Mouse (Mus musculus): Measurements from ENCODE around the gene Tamm41.

Tamm41 gene

GRCm38 (mm10) chr6:114974331-114974730 is 63.3 kb downstream of the Tamm41 start:
- in situ Hi-C loops (cut with MboI), result no loop called here

- in situ Hi-C loops (cut with MboI), result no loop called here
These were observed 64.7 kb downstream of the Tamm41 start for GRCm38 (mm10) chr6:114972988-114973387.

GRCm38 (mm10) chr6:114970895-114971294 is 66.8 kb downstream of the Tamm41 start:
- in situ Hi-C loops (cut with MboI), result no loop called here

DNA sequence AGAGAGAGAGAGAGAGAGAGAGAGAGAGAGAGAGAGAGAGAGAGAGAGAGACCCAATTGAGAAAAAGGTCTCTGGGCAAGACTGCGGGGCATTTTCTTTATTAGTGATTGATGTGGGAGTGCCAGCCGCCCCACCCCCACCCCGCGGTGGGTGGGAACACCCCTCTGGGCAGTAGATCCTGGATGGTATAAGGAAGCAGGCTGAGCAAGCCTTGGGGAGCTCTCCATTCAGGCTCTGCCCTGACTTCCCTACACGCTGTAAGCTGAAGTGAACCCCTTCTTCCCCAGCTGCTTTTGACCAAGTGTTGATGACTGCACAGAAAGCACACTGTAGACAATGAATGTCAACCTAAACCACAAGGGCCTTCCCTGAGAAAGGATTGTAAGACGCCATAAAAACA is 67.3 kb downstream of the Tamm41 start:
- in situ Hi-C loops (cut with MboI), result no loop called here

DNA sequence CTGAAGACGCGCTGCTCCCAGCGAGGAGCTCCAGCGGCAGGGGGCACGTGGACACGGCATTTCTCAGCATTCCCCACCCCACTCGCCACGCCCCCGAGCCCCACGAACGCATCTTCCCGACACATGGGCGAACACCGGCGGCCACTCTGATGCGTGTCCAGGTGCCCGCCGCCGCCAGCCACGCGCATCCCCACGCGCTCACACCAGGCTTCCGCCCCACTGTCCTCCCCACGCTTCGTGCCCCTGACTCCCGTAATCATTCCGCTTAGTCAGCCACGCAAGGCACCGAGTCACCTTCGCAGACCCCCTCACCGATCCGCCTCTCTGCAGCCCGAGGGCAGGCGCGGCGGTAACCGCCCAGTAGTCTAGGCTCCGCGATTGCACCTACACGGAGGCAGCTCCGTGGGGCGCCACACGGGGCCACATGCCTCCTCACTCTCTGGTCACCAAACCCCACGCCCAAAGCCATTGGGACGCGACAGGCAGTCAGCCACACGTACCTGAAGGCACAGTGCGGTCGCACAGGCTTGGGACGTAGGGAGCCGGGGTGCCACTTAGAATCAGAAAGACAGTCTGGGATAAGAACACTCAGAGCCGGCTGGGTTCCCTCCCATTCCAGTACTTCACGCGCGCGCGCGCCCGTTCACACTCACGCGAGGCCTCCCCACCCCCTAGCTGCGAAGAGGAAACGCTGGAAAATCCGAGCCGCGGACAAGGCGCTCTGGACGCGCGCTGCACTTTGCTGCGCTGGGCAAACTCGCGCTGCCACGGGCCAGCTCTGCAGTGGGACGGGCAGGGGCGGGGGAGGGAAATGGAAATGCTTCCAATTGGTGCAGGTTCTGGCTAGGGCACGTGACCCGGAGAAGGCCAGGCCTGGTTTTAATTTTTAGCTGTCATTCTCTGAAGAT is 68.2 kb downstream of the Tamm41 start, which contains the start of gene Vgll4:
Vgll4 (minus strand) TSS at position 782 of the 908 bp plus-strand sequence.
- in situ Hi-C loops (cut with MboI), result no loop called here

- in situ Hi-C loops (cut with MboI), result no loop called here
These were observed 69.1 kb downstream of the Tamm41 start for GRCm38 (mm10) chr6:114968361-114969212.

DNA sequence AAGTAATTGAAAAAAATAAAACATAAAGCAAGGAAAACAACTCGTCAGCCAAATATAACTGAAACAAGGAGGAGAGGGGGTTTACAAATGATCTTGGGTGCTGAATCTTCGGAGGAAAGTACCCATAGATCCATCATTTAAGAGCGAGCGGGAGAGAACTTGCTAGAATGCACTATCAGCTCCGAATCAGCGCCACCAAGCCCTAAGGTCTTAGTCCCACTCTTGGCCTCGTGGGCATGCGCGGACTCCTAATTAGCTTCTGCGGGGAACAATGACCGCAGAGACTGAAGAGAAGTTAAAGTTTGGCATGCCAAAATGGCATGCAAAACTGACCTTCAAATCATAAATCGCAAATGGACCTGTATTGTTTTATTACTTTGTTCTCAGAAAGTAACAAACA is 70.1 kb downstream of the Tamm41 start:
- in situ Hi-C loops (cut with MboI), result no loop called here

- in situ Hi-C loops (cut with MboI), result no loop called here
These were observed 71.1 kb downstream of the Tamm41 start for GRCm38 (mm10) chr6:114966396-114967154.

- in situ Hi-C loops (cut with MboI), result no loop called here
These were observed 71.9 kb downstream of the Tamm41 start for GRCm38 (mm10) chr6:114965802-114966201.

DNA sequence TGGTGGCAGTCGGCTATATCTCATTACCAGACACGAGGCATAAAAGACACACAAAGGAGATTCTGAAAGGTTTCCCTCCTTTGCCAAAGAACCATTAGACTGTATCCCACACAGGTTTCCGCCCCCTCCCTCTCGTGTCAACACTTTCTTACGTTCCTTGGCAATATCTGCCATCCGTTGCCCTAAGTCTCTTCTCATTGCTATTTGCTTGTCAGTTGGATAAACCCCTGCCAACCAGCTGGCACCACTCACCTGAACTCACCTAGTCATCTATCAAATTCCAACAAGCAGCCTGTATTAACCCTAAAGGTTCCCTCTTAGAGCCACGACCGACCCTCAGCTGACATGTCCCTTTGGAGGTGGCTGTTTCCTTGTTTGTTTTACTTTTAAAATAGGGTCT is 72.3 kb downstream of the Tamm41 start:
- in situ Hi-C loops (cut with MboI), result no loop called here

DNA sequence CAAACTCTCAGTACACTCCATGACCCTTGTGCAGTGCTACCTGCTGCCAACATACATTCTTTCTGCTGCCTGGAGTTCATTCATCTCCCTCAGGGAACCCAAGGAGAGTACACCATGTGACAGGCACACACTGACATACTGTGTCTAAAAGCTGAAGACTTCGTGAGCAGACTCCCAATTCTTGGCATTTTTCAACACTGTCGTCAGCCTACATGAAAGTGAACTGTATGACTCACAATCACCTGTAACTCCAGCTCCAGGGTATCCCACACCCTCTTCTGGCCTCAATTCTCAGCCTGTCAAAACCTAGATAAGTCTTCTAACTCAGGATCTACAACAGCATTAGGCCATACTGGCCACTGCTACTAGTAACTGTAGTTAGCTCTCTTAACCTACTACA is 73.4 kb downstream of the Tamm41 start:
- in situ Hi-C loops (cut with MboI), result no loop called here

DNA sequence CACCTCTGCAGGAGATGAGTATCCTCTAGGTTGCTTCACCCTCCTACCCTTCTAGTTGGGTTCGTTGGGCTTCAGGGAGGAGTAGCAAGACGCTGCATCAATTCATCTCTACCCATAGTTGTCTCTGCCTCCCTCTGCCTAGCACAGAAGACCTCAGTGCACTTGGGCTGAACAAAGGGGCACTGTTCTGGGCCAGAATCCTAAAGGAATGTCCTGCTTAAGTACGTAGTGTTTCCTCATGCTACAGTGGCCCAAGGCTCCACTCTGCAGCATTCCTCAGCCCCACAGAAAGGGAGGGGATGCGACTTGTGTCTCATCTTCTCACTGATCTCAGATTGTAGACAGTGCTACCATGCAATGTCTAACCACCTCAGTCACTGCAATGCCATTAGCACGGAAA is 74.0 kb downstream of the Tamm41 start:
- in situ Hi-C loops (cut with MboI), result no loop called here

DNA sequence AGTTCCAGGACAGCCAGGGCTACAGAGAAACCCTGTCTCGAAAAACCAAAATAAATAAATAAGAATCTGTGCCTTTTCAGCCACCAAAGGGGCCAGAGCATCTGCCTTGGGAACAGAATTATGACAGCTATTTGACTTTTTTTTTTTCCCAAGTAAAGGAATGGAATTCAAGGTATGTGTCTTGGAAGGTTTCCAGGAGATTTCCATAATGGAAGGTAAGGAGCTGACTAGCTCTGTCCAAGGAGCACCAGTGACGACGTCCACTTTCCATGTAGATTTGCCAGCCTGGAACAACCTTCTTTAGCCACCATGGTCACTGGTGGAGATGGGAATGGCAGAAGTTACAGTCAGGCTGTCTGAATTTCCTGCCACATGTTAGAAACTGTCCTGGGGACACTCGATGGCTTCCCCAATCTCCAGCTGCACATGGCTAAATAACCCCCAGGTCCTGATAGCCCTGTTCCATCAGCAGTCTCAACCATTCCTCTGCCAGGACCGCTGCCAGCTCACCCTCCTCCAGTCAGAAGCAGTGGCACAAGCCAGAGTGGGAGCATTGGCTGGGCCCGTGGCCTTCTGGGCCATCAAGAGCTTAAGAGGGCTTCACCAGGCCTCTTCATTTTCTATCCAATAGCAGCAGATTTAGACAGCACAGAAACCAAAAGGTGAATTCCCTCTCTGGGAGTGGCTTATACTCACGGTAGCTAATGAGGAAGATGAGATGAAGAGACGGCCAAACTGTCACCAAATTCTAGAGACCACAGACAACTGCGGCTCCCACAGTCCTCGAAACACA is 76.2 kb downstream of the Tamm41 start:
- in situ Hi-C loops (cut with MboI), result no loop called here

DNA sequence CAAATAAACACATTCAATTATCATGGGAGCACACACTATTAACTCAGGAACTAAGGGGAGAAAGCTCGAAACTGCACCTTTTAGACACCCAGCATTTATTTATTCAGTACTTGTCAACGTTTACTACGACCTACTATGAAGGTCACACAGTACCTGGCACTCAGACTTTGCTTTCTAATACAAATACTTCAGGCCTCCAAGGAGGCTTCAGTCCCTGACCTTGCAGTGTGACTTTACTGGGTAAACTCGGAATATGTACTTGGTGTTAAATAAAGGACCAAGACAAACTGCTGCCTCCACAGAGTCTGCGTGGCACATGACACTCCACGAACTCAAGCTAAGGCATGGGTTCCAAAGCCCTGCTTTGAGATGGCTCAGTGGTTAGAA is 78.7 kb downstream of the Tamm41 start:
- in situ Hi-C loops (cut with MboI), result no loop called here

GRCm38 (mm10) chr6:114958249-114959011 is 79.2 kb downstream of the Tamm41 start:
- in situ Hi-C loops (cut with MboI), result no loop called here

DNA sequence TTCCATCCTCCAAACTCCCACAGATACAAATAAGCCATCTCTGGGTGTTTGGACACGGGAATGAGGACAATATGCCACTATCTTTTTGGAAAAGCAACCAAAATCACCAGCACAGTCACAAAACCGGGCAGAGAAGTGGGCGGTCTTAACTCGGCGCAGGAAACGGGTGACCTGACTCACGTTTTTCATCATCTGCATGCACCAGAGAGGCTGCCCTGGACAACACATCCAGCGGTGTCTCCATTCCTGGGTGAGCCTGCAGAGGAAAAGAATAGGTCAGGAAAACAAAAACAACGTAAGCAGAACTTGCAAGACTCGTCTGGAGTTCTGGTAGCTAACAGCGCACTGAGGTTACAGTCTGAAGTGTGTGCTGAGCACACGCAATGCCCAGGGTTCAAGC is 79.9 kb downstream of the Tamm41 start:
- in situ Hi-C loops (cut with MboI), result no loop called here

DNA sequence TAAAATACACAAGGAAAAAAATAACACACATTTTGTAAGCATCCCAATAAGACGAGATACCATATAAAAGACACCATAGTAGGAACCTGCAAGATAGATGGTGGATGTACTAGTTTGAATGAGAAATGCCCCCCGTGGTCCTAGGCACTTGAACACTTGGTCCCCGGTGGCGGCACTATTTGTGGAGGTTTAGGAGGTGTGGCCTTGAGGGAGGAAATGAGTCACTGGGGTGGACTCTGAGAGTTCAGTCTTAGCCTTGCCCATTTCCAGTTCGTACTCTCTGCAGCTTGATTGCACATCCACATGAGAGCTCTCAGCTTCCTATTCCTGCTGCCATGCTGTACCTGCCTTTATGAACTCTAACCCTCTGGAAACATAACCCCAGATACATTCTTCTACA is 83.2 kb downstream of the Tamm41 start:
- in situ Hi-C loops (cut with MboI), result no loop called here

Measured in mature B cell (primary cell).